Mouse (Mus musculus): ENCODE measurements around the gene Timm10. TPM values are rescaled to one million over a fixed set of nuclear protein-coding genes. Genes with fewer than 3 reads are reported as not detected.

The Timm10 gene
- total RNA-seq, 2 experiments from 2014 or later: 62.8 to 66.7 TPM

Other genes starting within 250 kb of the Timm10 start
- gene Ctnnd1, start 176.2 kb upstream of the Timm10 start, total RNA-seq (2021): 10 to 100 TPM; 61.3 to 64.7 TPM
- not detected for gene Btbd18, start 167.9 kb upstream of the Timm10 start, total RNA-seq (2021)
- gene Selenoh, start 156.2 kb upstream of the Timm10 start, total RNA-seq (2021): 10 to 100 TPM; 71.0 to 73.0 TPM
- gene Gm28635, start 149.0 kb upstream of the Timm10 start, total RNA-seq (2021): 10 to 100 TPM in 1 of 2 experiments, 1 to 10 TPM in 1; 6.7 to 11.1 TPM
- gene Med19, start 148.6 kb upstream of the Timm10 start, total RNA-seq (2021): 10 to 100 TPM; 36.1 to 36.8 TPM
- 100 to 1,000 TPM; 183 to 192 TPM for gene Tmx2, start 147.9 kb upstream of the Timm10 start, total RNA-seq (2021)
- gene Zdhhc5, start 111.8 kb upstream of the Timm10 start, total RNA-seq (2021): 10 to 100 TPM; 37.0 to 38.4 TPM
- 1 to 10 TPM; 8.0 to 8.3 TPM for gene Clp1, start 99.6 kb upstream of the Timm10 start, total RNA-seq (2021)
- gene Ypel4, start 92.9 kb upstream of the Timm10 start, total RNA-seq (2021): 10 to 100 TPM; 21.9 to 23.2 TPM
- gene Gm19426, start 83.3 kb upstream of the Timm10 start, total RNA-seq (2021): 1 to 10 TPM; 3.0 to 3.6 TPM
- 1 to 10 TPM; 4.7 to 6.9 TPM for gene Serping1, start 51.6 kb upstream of the Timm10 start, total RNA-seq (2021)
- 1 to 10 TPM; 6.5 to 6.8 TPM for gene Ube2l6, start 28.2 kb upstream of the Timm10 start, total RNA-seq (2021)
- gene Smtnl1, start 4.3 kb upstream of the Timm10 start, total RNA-seq (2021): not detected
- gene Slc43a1, start 11.9 kb downstream of the Timm10 start, total RNA-seq (2021): under 1 TPM; 0.34 to 0.43 TPM
- 10 to 100 TPM; 82.1 to 83.8 TPM for gene Rtn4rl2, start 59.7 kb downstream of the Timm10 start, total RNA-seq (2021)
- gene Slc43a3, start 109.6 kb downstream of the Timm10 start, total RNA-seq (2021): 1 to 10 TPM; 1.8 to 2.0 TPM
- gene Prg2, start 153.5 kb downstream of the Timm10 start, total RNA-seq (2021): not detected
- gene Prg3, start 161.2 kb downstream of the Timm10 start, total RNA-seq (2021): not detected
- gene Ssrp1, start 210.2 kb downstream of the Timm10 start, total RNA-seq (2021): 100 to 1,000 TPM; 101 to 105 TPM
- gene P2rx3, start 210.5 kb downstream of the Timm10 start, total RNA-seq (2021): 1 to 10 TPM; 1.9 to 2.2 TPM
- 10 to 100 TPM; 77.8 to 88.7 TPM for gene Tnks1bp1, start 221.0 kb downstream of the Timm10 start, total RNA-seq (2021)